Mouse (Mus musculus): ENCODE measurements around the gene H1foo. TPM values are rescaled to one million over a fixed set of nuclear protein-coding genes. Genes with fewer than 3 reads are reported as not detected.

The H1foo gene
- total and polyA plus RNA-seq, 3 experiments, result not detected

- TF ChIP-seq MYB (IDR thresholded peaks at IDR 0.05; ENCODE audit: low read depth, low read length) (no peak), TBP (IDR thresholded peaks at IDR 0.05; ENCODE audit: low read depth, low read length) (no peak)
- Histone ChIP-seq H3K79me2 (ENCODE audit: control insufficient read depth, insufficient read depth, low read length, poor library complexity) (no peaks in the 10 kb centered on the region), H3K36me3 (ENCODE audit: control insufficient read depth in 1 of 2, insufficient read depth in 2 of 2, low read length in 2 of 2) (no peaks in the 10 kb centered on the region), H3K9me3 (replicated peaks; ENCODE audit: insufficient read depth, low read length) (no peaks in the 10 kb centered on the region), H3K27ac (ENCODE audit: control insufficient read depth, low read depth, low read length) (no peak overlapping the region), H3K9ac (ENCODE audit: control insufficient read depth, low read depth, low read length, poor library complexity, severe bottlenecking) (no peak overlapping the region), H3K4me1 (ENCODE audit: control insufficient read depth in 1 of 2, insufficient read depth in 2 of 2, low read length in 2 of 2) (no peaks in the 10 kb centered on the region), H3K27me3 (ENCODE audit: control insufficient read depth in 1 of 2, insufficient read depth in 2 of 2, low read length in 2 of 2) (no peaks in the 10 kb centered on the region), H3K4me3 (ENCODE audit: control insufficient read depth in 1 of 2, insufficient read depth in 1 of 2, low read depth in 2 of 2, low read length in 2 of 2) (no peak overlapping the region)
- DNase-seq (ENCODE audit: low read depth, low spot score), result no peak
These were observed 41.8 kb downstream of the H1foo start for GRCm38 (mm10) chr6:115986472-115987095.

DNA sequence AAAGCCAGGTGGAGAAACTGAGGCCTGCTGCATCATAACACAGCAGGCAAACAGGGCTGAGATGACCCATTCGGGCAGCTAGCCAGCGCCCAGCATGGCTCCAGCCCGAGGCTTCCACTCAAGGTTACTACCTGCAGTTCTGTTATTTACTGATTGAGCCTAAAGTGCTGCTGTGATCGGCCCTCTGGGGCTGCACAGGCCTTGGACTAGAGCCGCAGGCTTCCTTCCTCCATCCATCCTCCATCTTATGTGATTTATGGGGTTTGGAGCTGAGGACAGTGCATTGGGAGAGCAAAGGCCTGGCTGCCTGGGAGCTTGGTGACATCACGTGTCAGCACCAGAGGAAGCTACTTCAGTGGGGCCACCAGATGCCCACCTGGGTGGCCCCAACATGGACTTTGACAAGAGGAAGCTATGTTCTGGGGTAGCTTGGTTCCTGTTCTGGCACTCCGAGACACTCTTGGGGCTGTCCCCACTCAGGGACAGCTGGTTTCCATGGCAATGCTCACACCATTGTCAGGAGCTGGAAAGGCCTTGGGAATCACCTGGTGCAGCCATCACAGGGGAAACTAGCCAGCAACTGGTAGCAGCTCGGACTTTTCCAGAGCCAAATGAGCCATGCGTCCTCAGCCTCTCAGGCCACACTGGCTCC, 42.5 kb downstream of the H1foo start:
- Histone ChIP-seq H3K27me3 (ENCODE audit: control insufficient read depth in 1 of 2, insufficient read depth in 2 of 2, low read length in 2 of 2) (no peaks in the 10 kb centered on the region), H3K9me3 (replicated peaks; ENCODE audit: insufficient read depth, low read length) (no peaks in the 10 kb centered on the region), H3K4me3 (ENCODE audit: control insufficient read depth in 1 of 2, insufficient read depth in 1 of 2, low read depth in 2 of 2, low read length in 2 of 2) (no peak overlapping the region), H3K36me3 (ENCODE audit: control insufficient read depth in 1 of 2, insufficient read depth in 2 of 2, low read length in 2 of 2) (no peaks in the 10 kb centered on the region), H3K27ac (ENCODE audit: control insufficient read depth, low read depth, low read length) (no peak overlapping the region), H3K9ac (ENCODE audit: control insufficient read depth, low read depth, low read length, poor library complexity, severe bottlenecking) (no peak overlapping the region), H3K4me1 (ENCODE audit: control insufficient read depth in 1 of 2, insufficient read depth in 2 of 2, low read length in 2 of 2) (no peaks in the 10 kb centered on the region), H3K79me2 (ENCODE audit: control insufficient read depth, insufficient read depth, low read length, poor library complexity) (no peaks in the 10 kb centered on the region)
- DNase-seq (ENCODE audit: low read depth, low spot score), result no peak
- TF ChIP-seq BHLHE40 (IDR thresholded peaks at IDR 0.05; ENCODE audit: borderline replicate concordance, low read depth, low read length) (no peak), MXI1 (IDR thresholded peaks at IDR 0.05; ENCODE audit: low read depth, low read length) (no peak)

DNA sequence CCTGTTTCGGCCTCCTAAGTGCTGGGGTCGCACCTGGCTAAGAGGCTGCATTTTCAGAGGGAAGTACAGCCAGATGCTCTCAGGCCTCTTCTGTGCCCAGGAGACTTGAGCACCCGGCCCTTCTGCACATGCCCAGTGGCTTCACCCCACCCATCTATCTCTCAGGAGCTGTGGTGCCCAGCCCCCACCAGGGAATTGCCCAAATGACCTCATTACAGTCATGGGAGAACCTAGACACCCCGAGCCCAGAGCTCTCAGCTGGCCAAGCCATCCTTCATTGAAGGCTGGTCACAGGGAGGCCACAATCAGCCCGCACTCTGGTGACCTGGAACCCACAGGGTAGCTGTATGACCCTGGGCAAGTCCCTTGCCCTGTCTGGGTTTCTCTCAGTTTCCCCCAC, 44.3 kb downstream of the H1foo start:
- Histone ChIP-seq H3K36me3 (ENCODE audit: control insufficient read depth in 1 of 2, insufficient read depth in 2 of 2, low read length in 2 of 2) (no peaks in the 10 kb centered on the region), H3K9me3 (replicated peaks; ENCODE audit: insufficient read depth, low read length) (no peaks in the 10 kb centered on the region), H3K27ac (ENCODE audit: control insufficient read depth, low read depth, low read length) (no peak overlapping the region), H3K4me3 (ENCODE audit: control insufficient read depth in 1 of 2, insufficient read depth in 1 of 2, low read depth in 2 of 2, low read length in 2 of 2) (no peak overlapping the region), H3K4me1 (ENCODE audit: control insufficient read depth in 1 of 2, insufficient read depth in 2 of 2, low read length in 2 of 2) (peaks cover 0 to 3% of the 10 kb centered on the region in 2 experiments; a peak in 1 of 4 replicates), H3K79me2 (ENCODE audit: control insufficient read depth, insufficient read depth, low read length, poor library complexity) (no peaks in the 10 kb centered on the region), H3K27me3 (ENCODE audit: control insufficient read depth in 1 of 2, insufficient read depth in 2 of 2, low read length in 2 of 2) (no peaks in the 10 kb centered on the region), H3K9ac (ENCODE audit: control insufficient read depth, low read depth, low read length, poor library complexity, severe bottlenecking) (no peak overlapping the region)
- no peak for DNase-seq (ENCODE audit: low read depth, low spot score)
- TF ChIP-seq USF2 (IDR thresholded peaks at IDR 0.05; ENCODE audit: borderline replicate concordance in 1 of 2, insufficient read depth in 1 of 2, low read depth in 1 of 2, low read length in 2 of 2) (no peak), MYC (IDR thresholded peaks at IDR 0.05; ENCODE audit: low read depth, low read length) (no peak), SIN3A (IDR thresholded peaks at IDR 0.05; ENCODE audit: low read length) (no peak)

DNA sequence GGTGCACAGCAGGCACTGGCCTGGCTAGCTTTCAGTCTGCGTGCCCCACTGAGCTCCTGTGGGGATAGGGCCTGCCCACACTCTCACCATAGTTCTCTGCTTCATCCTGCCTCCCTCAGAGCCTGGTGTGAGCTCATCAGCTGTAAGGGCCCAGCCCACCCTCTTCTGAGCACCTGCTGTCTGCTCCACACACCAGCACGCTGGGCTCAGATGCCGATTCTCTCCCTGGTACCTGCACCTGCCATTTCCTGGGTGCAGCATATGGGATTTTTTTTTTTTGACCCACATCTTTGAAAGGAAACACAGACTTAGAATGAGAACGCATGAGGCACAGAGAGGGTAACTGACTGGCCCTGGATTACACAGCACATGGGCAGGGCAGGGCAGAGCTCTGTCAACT, 44.9 kb downstream of the H1foo start:
- DNase-seq (ENCODE audit: low read depth, low spot score), result no peak

More for the DNA sequence above, 44.9 kb downstream of the H1foo start:
- TF ChIP-seq KAT2A (conservative IDR thresholded peaks at IDR 0.05; ENCODE audit: low read depth, low read length), result no peak
- no peak for TF ChIP-seq MAFK (IDR thresholded peaks at IDR 0.05; ENCODE audit: borderline replicate concordance, low read depth, low read length)
- TF ChIP-seq ZC3H11A (IDR thresholded peaks at IDR 0.05; ENCODE audit: low read depth, low read length), result no peak
- no peak for TF ChIP-seq E2F4 (IDR thresholded peaks at IDR 0.05; ENCODE audit: borderline replicate concordance, low read depth, low read length)
- TF ChIP-seq RAD21 (IDR thresholded peaks at IDR 0.05; ENCODE audit: low read depth, low read length), result no peak
- TF ChIP-seq RCOR1 (IDR thresholded peaks at IDR 0.05; ENCODE audit: low read depth, low read length), result no peak
- Histone ChIP-seq H3K27ac (ENCODE audit: control insufficient read depth, low read depth, low read length) (no peak overlapping the region), H3K4me1 (ENCODE audit: control insufficient read depth in 1 of 2, insufficient read depth in 2 of 2, low read length in 2 of 2) (peaks cover 0 to 3% of the 10 kb centered on the region in 2 experiments; a peak in 1 of 4 replicates), H3K4me3 (ENCODE audit: control insufficient read depth in 1 of 2, insufficient read depth in 1 of 2, low read depth in 2 of 2, low read length in 2 of 2) (no peak overlapping the region), H3K79me2 (ENCODE audit: control insufficient read depth, insufficient read depth, low read length, poor library complexity) (peaks cover 2% of the 10 kb centered on the region; the same call in 1 of the 2 replicates), H3K27me3 (ENCODE audit: control insufficient read depth in 1 of 2, insufficient read depth in 2 of 2, low read length in 2 of 2) (no peaks in the 10 kb centered on the region), H3K9ac (ENCODE audit: control insufficient read depth, low read depth, low read length, poor library complexity, severe bottlenecking) (no peak overlapping the region), H3K9me3 (replicated peaks; ENCODE audit: insufficient read depth, low read length) (no peaks in the 10 kb centered on the region), H3K36me3 (ENCODE audit: control insufficient read depth in 1 of 2, insufficient read depth in 2 of 2, low read length in 2 of 2) (no peaks in the 10 kb centered on the region)
